Mouse (Mus musculus) activated CD4-positive, CD25-positive, alpha-beta regulatory T cell, adult 4 months (primary cell): ENCODE results near the gene E030030I06Rik. TPM values are rescaled to one million over a fixed set of nuclear protein-coding genes. Genes with fewer than 3 reads are reported as not detected.
"Not testable (repeated sequence)": the region's sequence is repeated elsewhere in the genome, so short reads cannot be mapped to it uniquely, and the experiment has no call there.

Experiments used
- ATAC-seq: one replicate; pipeline ENCODE4 v1.8.0; 2017
- polyA plus RNA-seq, 2 experiments: library from polyadenylated mRNA; unstranded; fragments of 100-300 nt; shearing (Covaris generic); gene quantifications; one replicate each; pipeline ENCODE4 v1.2.1; 2017

E030030I06Rik gene
- polyA plus RNA-seq, 2 experiments from 2014 or later = 12.5 to 23.0 TPM

- ATAC-seq = not testable (repeated sequence)
Measured at GRCm38 (mm10) chr10:22151863-22152640, 3.0 kb upstream of the E030030I06Rik start.

GRCm38 (mm10) chr10:22151056-22151862 lies 2.2 kb upstream of the E030030I06Rik start:
- not testable (repeated sequence) for ATAC-seq

- no peak for ATAC-seq
Measured at GRCm38 (mm10) chr10:22150593-22150992, 1.5 kb upstream of the E030030I06Rik start.

- no peak for ATAC-seq
Measured at GRCm38 (mm10) chr10:22149691-22150465, 808 bp upstream of the E030030I06Rik start.

GRCm38 (mm10) chr10:22148441-22149072 lies 513 bp downstream of the E030030I06Rik start:
- peak; percentile 78 for ATAC-seq

- no peak for ATAC-seq
Measured at GRCm38 (mm10) chr10:22142926-22143325, 6.1 kb downstream of the E030030I06Rik start.

- not testable (repeated sequence) for ATAC-seq
Measured at GRCm38 (mm10) chr10:22142194-22142593, 6.9 kb downstream of the E030030I06Rik start.

- no peak for ATAC-seq
Measured at GRCm38 (mm10) chr10:22140665-22141280, 8.3 kb downstream of the E030030I06Rik start.

- ATAC-seq = no peak
Measured at GRCm38 (mm10) chr10:22074531-22074930, 74.5 kb downstream of the E030030I06Rik start.

GRCm38 (mm10) chr10:22072739-22073138 lies 76.3 kb downstream of the E030030I06Rik start:
- ATAC-seq = no peak

- ATAC-seq = no peak
Measured at GRCm38 (mm10) chr10:22070576-22070975, 78.5 kb downstream of the E030030I06Rik start.

- ATAC-seq = no peak
Measured at GRCm38 (mm10) chr10:22070168-22070567, 78.9 kb downstream of the E030030I06Rik start.

- not testable (repeated sequence) for ATAC-seq
Measured at GRCm38 (mm10) chr10:22067979-22068378, 81.1 kb downstream of the E030030I06Rik start, which contains the start of gene 4930444G20Rik. Gene 4930444G20Rik, minus strand, starts transcription at chr10:22068079.

Other genes with a start within 250 kb of the E030030I06Rik start
- not detected for gene 4930444G20Rik, start 81.2 kb downstream of the E030030I06Rik start, polyA plus RNA-seq
- not detected for gene Raet1e, start 9.3 kb upstream of the E030030I06Rik start, polyA plus RNA-seq
- 10 to 100 TPM in 1 of 2 experiments, 1 to 10 TPM in 1; 1.8 to 13.9 TPM for gene H60b, start 9.3 kb upstream of the E030030I06Rik start, polyA plus RNA-seq
- under 1 TPM; 0.34 to 0.46 TPM for gene Raet1d, start 211.3 kb upstream of the E030030I06Rik start, polyA plus RNA-seq